Mouse (Mus musculus) cerebellum, adult 2 months (tissue): ENCODE measurements around the gene Cdh22.

Experiments used
- CTCF ChIP-seq: fragments of 200-500 bp; IDR thresholded peaks from 2 replicates; pipeline ENCODE4 v1.5.1; 2011; ENCODE audit warnings: low read depth, mild to moderate bottlenecking, control low read depth, low read length, moderate library complexity, borderline replicate concordance; ENCODE audit not compliant: insufficient read depth
- POLR2A ChIP-seq: fragments of 200-500 bp; IDR thresholded peaks from 2 replicates; pipeline ENCODE4 v1.6.1; 2011; ENCODE audit warnings: low read length, control low read depth, borderline replicate concordance; ENCODE audit not compliant: insufficient read depth

- TF ChIP-seq POLR2A (no peak), CTCF (no peak)
Observed at GRCm38 (mm10) chr2:165166664-165167435, 67.8 kb downstream of the Cdh22 start.
